Mouse (Mus musculus): ENCODE results near the gene Cd80. TPM values are rescaled to one million over a fixed set of nuclear protein-coding genes. Genes with fewer than 3 reads are reported as not detected.

The Cd80 gene
- total and polyA plus RNA-seq, 3 experiments, result 0.04 to 0.38 TPM; not detected in 1

DNA sequence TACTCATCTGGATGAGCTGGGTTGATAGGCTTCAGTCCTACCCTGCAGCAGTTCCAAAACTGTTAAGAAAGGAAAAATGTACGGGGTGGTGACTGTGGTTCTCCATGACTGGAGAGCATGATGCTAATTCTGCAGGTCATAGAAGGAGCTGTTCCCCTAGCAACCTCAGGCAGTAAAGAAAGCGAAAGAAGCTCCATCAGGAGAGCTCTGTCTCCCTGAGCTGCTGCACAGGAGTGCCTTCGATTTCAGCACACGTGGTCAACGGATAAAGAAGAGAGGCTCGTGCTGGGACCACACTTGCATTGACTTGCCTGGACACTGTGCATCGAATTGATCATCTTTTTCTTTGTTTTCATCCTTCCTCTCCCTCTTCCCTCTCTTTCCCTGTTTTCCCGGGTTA lies 13.1 kb upstream of the Cd80 start:
- H3K36me3 ChIP-seq (ENCODE audit: control insufficient read depth in 1 of 2, insufficient read depth in 2 of 2, low read length in 2 of 2), result no peaks in the 10 kb centered on the region; a peak in 1 of 4 replicates

GRCm38 (mm10) chr16:38443721-38444464 lies 11.5 kb upstream of the Cd80 start:
- TF ChIP-seq CHD2 (IDR thresholded peaks at IDR 0.05; ENCODE audit: low read length) (no peak), MEF2A (IDR thresholded peaks at IDR 0.05; ENCODE audit: extremely low read depth, insufficient replicate concordance, low read depth, low read length, poor library complexity, severe bottlenecking) (no peak), TBP (IDR thresholded peaks at IDR 0.05; ENCODE audit: low read depth, low read length) (no peak), GABPA (IDR thresholded peaks at IDR 0.05; ENCODE audit: low read depth, low read length) (no peak), POLR2AphosphoS5 (IDR thresholded peaks at IDR 0.05; ENCODE audit: borderline replicate concordance, low read depth, low read length) (no peak), TCF12 (IDR thresholded peaks at IDR 0.05; ENCODE audit: low read depth, low read length) (no peak), USF1 (IDR thresholded peaks at IDR 0.05; ENCODE audit: low read depth, low read length) (no peak), USF2 (IDR thresholded peaks at IDR 0.05; ENCODE audit: borderline replicate concordance in 1 of 2, insufficient read depth in 1 of 2, low read depth in 1 of 2, low read length in 2 of 2) (no peak), ETS1 (IDR thresholded peaks at IDR 0.05; ENCODE audit: low read depth, low read length) (no peak), MAZ (IDR thresholded peaks at IDR 0.05; ENCODE audit: low read depth, low read length) (no peak), SIN3A (IDR thresholded peaks at IDR 0.05; ENCODE audit: low read length) (no peak), ZKSCAN1 (IDR thresholded peaks at IDR 0.05; ENCODE audit: low read depth, low read length) (no peak), POLR2A (IDR thresholded peaks at IDR 0.05; ENCODE audit: control insufficient read depth in 1 of 2, insufficient read depth in 1 of 2, low read depth in 1 of 2, low read length in 2 of 2, poor library complexity in 1 of 2) (no peak), NRF1 (IDR thresholded peaks at IDR 0.05; ENCODE audit: insufficient read depth, low read depth, low read length, poor library complexity, severe bottlenecking) (no peak), EP300 (IDR thresholded peaks at IDR 0.05; ENCODE audit: low read depth in 1 of 2, low read length in 2 of 2) (no peak), KAT2A (conservative IDR thresholded peaks at IDR 0.05; ENCODE audit: low read depth, low read length) (no peak), POLR2AphosphoS2 (IDR thresholded peaks at IDR 0.05; ENCODE audit: low read length) (no peak), E2F4 (IDR thresholded peaks at IDR 0.05; ENCODE audit: borderline replicate concordance, low read depth, low read length) (no peak)
- H3K9ac ChIP-seq (ENCODE audit: control insufficient read depth, low read depth, low read length, poor library complexity, severe bottlenecking), result no peak overlapping the region
- DNase-seq (ENCODE audit: low read depth, low spot score), result peak; percentile 40
- no peaks in the 10 kb centered on the region for H3K27me3 ChIP-seq (ENCODE audit: control insufficient read depth in 1 of 2, insufficient read depth in 2 of 2, low read length in 2 of 2)
- no peak overlapping the region for H3K4me3 ChIP-seq (ENCODE audit: control insufficient read depth in 1 of 2, insufficient read depth in 1 of 2, low read depth in 2 of 2, low read length in 2 of 2)
- no peaks in the 10 kb centered on the region for H3K79me2 ChIP-seq (ENCODE audit: control insufficient read depth, insufficient read depth, low read length, poor library complexity)
- H3K27ac ChIP-seq (ENCODE audit: control insufficient read depth, low read depth, low read length), result no peak overlapping the region
- H3K4me1 ChIP-seq (ENCODE audit: control insufficient read depth in 1 of 2, insufficient read depth in 2 of 2, low read length in 2 of 2), result no peaks in the 10 kb centered on the region
- no peaks in the 10 kb centered on the region for H3K9me3 ChIP-seq (replicated peaks; ENCODE audit: insufficient read depth, low read length)
- H3K36me3 ChIP-seq (ENCODE audit: control insufficient read depth in 1 of 2, insufficient read depth in 2 of 2, low read length in 2 of 2), result no peaks in the 10 kb centered on the region; a peak in 1 of 4 replicates

More for the DNA sequence above, 13.1 kb upstream of the Cd80 start:
- TF ChIP-seq NELFE (IDR thresholded peaks at IDR 0.05; ENCODE audit: low read depth, low read length), result no peak
- TF ChIP-seq MXI1 (IDR thresholded peaks at IDR 0.05; ENCODE audit: low read depth, low read length), result no peak
- TF ChIP-seq JUND (IDR thresholded peaks at IDR 0.05; ENCODE audit: low read depth, low read length), result no peak
- TF ChIP-seq SMC3 (IDR thresholded peaks at IDR 0.05; ENCODE audit: low read depth, low read length), result no peak
- TF ChIP-seq ZMIZ1 (IDR thresholded peaks at IDR 0.05; ENCODE audit: low read depth, low read length), result no peak
- no peak for TF ChIP-seq ZKSCAN1 (IDR thresholded peaks at IDR 0.05; ENCODE audit: low read depth, low read length)
- Histone ChIP-seq H3K9ac (ENCODE audit: control insufficient read depth, low read depth, low read length, poor library complexity, severe bottlenecking) (no peak overlapping the region), H3K79me2 (ENCODE audit: control insufficient read depth, insufficient read depth, low read length, poor library complexity) (no peaks in the 10 kb centered on the region), H3K9me3 (replicated peaks; ENCODE audit: insufficient read depth, low read length) (no peaks in the 10 kb centered on the region), H3K27ac (ENCODE audit: control insufficient read depth, low read depth, low read length) (no peak overlapping the region), H3K4me1 (ENCODE audit: control insufficient read depth in 1 of 2, insufficient read depth in 2 of 2, low read length in 2 of 2) (no peaks in the 10 kb centered on the region), H3K27me3 (ENCODE audit: control insufficient read depth in 1 of 2, insufficient read depth in 2 of 2, low read length in 2 of 2) (no peaks in the 10 kb centered on the region), H3K4me3 (ENCODE audit: control insufficient read depth in 1 of 2, insufficient read depth in 1 of 2, low read depth in 2 of 2, low read length in 2 of 2) (no peak overlapping the region)
- no peak for DNase-seq (ENCODE audit: low read depth, low spot score)
